Mouse (Mus musculus) splenic B cell, adult 2 months (primary cell): ENCODE data around the gene Tmem236.

Experiments
- DNase-seq: peaks from one replicate; pipeline ENCODE4 v3.0.0-alpha.2; 2011; ENCODE audit warnings: low read depth, low spot score
- H3K27me3 ChIP-seq: 2 replicates; pipeline ENCODE4 v1.6.1; 2012; ENCODE audit warnings: mild to moderate bottlenecking, low read length, moderate library complexity, mixed read lengths; ENCODE audit not compliant: control insufficient read depth, poor library complexity, insufficient read depth, severe bottlenecking
- H3K36me3 ChIP-seq: 2 replicates; pipeline ENCODE4 v1.6.1; 2012; ENCODE audit warnings: mild to moderate bottlenecking, low read length, moderate library complexity, mixed read lengths; ENCODE audit not compliant: control insufficient read depth, poor library complexity, insufficient read depth, severe bottlenecking

Gene Tmem236

GRCm38 (mm10) chr2:14251938-14252337 is 77.6 kb downstream of the Tmem236 start:
- H3K36me3 ChIP-seq = no peaks in the 10 kb centered on the region
- H3K27me3 ChIP-seq = no peaks in the 10 kb centered on the region
- DNase-seq = peak; percentile 33

GRCm38 (mm10) chr2:14258345-14258850 is 84.1 kb downstream of the Tmem236 start:
- Histone ChIP-seq H3K36me3 (no peaks in the 10 kb centered on the region), H3K27me3 (no peaks in the 10 kb centered on the region)
- DNase-seq = no peak

GRCm38 (mm10) chr2:14262090-14262489 is 87.8 kb downstream of the Tmem236 start:
- DNase-seq = no peak
- Histone ChIP-seq H3K27me3 (no peaks in the 10 kb centered on the region), H3K36me3 (no peaks in the 10 kb centered on the region)

- no peaks in the 10 kb centered on the region for H3K27me3 ChIP-seq
- H3K36me3 ChIP-seq = no peaks in the 10 kb centered on the region
Observed at GRCm38 (mm10) chr2:14269160-14269559, 94.8 kb downstream of the Tmem236 start.

More at GRCm38 (mm10) chr2:14269160-14269559, 94.8 kb downstream of the Tmem236 start:
- DNase-seq = no peak
